Mouse (Mus musculus): ENCODE results near the gene Fam83d. TPM values are rescaled to one million over a fixed set of nuclear protein-coding genes. Genes with fewer than 3 reads are reported as not detected.

The Fam83d gene
- polyA plus RNA-seq (2021; fragmentation: Nextera tagmentation): 0.92 and 1.1 TPM in 2 replicates
- long read RNA-seq, experiment 1, transcript Fam83d-201 (4 exons, 2,266 nt): major isoform, 16 of 16 reads
- long read RNA-seq, experiment 1, partial matches to known transcripts: 0 of 16 reads
- long read RNA-seq, experiment 1, other reads (novel, unspliced or antisense): 0 of 16 reads
- long read RNA-seq, experiment 2: 0 reads

GRCm38 (mm10) chr2:158767742-158768339 lies at the start of gene Fam83d:
Gene Fam83d (plus strand): TSS chr2:158768093.

GRCm38 (mm10) chr2:158794494-158795004 lies 26.7 kb downstream of the Fam83d start, which contains the start of gene Dhx35:
Gene Dhx35 (plus strand): TSS chr2:158794807.

Other genes with a start within 250 kb of the Fam83d start
- gene Slc32a1, start 157.3 kb upstream of the Fam83d start, polyA plus RNA-seq (2021; fragmentation: Nextera tagmentation): 9.1 and 15.5 TPM in 2 replicates
- 1.6 and 4.8 TPM in 2 replicates for gene Actr5, start 143.2 kb upstream of the Fam83d start, polyA plus RNA-seq (2021; fragmentation: Nextera tagmentation)
- 33.5 and 197 TPM in 2 replicates for gene Ppp1r16b, start 102.7 kb upstream of the Fam83d start, polyA plus RNA-seq (2021; fragmentation: Nextera tagmentation)
- gene Dhx35, start 26.7 kb downstream of the Fam83d start, polyA plus RNA-seq (2021; fragmentation: Nextera tagmentation): 9.4 and 13.7 TPM in 2 replicates

Measured in left cerebral cortex, adult 6 months (tissue).